Mouse (Mus musculus) neutrophil, adult 59 days (primary cell): ENCODE results near the gene Gbp2. TPM values are rescaled to one million over a fixed set of nuclear protein-coding genes. Genes with fewer than 3 reads are reported as not detected.

Experiments
- total RNA-seq, 2 experiments: library from RNA; stranded (reverse); gene quantifications; 1 replicate in 1 of 2; 2 replicates in 1 of 2; pipeline ENCODE4 v1.2.4; 2023

Gene Gbp2
- total RNA-seq, result 1 to 10 TPM; 6.3 to 7.9 TPM

DNA sequence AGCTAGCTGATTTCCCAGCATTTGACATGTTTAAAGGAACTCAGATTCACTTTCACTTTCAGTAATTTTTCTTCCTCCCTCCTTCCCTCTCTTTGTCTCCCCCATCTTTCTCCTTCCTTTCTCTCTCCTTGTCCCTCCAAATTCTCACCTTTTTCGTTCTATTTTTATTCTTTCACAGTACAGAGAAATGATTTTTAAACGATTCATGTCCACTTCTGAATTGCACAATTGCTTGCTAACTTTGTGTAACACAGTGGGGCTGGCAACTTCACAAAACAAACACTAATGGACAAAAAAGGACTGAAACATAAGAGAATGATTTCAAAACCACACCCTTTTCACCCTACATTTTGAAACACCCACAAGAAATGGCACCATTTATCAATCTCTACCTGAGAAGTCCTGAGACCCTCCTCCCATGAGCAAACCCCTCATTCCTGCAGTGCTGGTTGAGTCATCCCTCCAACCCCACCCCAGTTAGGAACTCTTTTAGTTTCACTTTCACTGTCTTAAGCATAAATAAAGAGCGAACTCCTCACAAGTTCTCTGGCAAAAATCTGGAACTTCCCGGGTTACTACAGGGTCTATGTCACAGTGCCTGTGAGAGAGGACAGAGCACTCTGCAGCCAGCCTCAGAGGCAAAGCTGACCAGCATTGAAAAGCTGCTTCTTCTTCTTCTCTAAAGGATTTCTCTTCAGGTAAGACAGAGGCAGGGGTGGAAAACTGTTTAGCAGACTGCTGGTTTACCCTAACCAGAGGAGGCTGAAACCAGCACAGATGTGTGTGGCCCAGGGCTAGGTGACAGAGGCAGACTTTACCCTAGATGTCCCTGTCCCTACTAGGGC lies at the start of gene Gbp2:
Gene Gbp2, plus strand, starts transcription at position 492 of the 845 bp plus-strand sequence.

DNA sequence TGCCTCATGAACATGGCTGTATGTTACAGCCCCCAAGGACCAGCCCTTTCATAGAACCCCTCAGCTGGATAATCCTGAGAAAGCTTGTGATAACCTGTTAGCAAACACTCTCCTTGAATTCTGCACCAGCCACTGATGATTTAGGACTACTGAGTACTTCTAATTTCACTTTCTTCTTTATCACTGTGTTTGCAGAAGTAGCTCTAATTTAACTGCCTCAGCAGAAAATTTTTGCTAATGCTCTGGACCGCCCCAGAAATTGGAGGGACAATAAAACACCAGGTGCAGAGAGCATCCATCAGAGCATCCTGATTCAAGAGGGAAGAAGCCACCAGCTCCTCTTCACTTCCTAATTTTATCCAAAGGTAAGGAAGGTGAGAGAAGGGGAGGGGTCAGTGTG lies 25.9 kb upstream of the Gbp2 start, which contains the start of gene Gbp2b:
Gene Gbp2b, plus strand, starts transcription at position 301 of the 400 bp plus-strand sequence.

Other genes starting within 250 kb of the Gbp2 start
- 10 to 100 TPM; 64.5 to 66.6 TPM for gene Pdlim5, start 224.9 kb upstream of the Gbp2 start, total RNA-seq
- 1 to 10 TPM; 3.0 to 3.4 TPM for gene Gbp5, start 126.6 kb upstream of the Gbp2 start, total RNA-seq
- 1 to 10 TPM; 6.2 to 7.6 TPM for gene Gbp7, start 90.3 kb upstream of the Gbp2 start, total RNA-seq
- 10 to 100 TPM in 1 of 2 experiments, 1 to 10 TPM in 1; 8.3 to 14.0 TPM for gene Gbp3, start 60.6 kb upstream of the Gbp2 start, total RNA-seq
- not detected for gene Gbp2b, start 25.8 kb upstream of the Gbp2 start, total RNA-seq
- gene Kyat3, start 80.4 kb downstream of the Gbp2 start, total RNA-seq, result 1 to 10 TPM; 2.3 to 3.6 TPM
- 10 to 100 TPM; 50.9 to 54.6 TPM for gene Gtf2b, start 144.4 kb downstream of the Gbp2 start, total RNA-seq